Mouse (Mus musculus): ENCODE measurements around the gene Spdye4c.

Gene Spdye4c

DNA sequence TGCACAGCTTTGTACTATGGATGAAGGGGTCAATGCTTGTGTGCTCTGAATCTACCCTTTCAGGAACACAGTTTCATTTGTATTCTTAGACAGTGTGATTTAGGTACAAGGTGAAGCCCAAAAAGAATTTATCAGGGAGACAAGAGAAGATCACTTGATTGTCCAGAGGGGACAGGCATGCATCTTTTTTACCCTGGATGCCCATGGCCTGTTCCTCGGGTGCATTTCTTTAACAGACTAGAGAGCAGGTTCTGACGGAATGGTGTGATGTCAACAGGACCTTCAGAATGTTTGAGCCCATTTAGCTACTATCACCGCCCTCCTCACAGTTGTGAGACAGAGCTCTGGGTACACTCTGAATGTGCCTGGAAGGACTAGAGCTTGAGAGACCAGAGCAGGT lies at the start of gene Spdye4c:
Gene Spdye4c, plus strand, starts transcription at position 301 of the 400 bp plus-strand sequence.
- no peak for DNase-seq

DNA sequence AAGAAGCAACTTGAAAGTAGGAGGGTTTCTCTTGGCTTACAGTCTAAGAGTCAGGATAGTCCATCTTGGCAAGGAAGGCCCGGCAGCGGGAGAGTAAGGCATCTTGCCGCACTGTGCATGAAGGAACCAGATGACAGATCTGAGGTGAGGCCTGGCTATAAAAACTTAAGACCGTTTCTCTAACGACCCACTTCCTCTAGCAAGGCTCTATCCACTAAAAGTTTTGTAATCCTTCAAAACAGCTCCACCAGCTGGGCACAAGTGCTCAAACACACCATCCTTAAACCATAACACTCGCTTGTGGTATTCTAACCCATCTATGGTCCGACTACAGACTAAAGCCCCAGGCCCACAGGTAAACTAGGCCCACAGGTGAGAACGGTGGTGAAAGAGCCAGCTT lies 47.5 kb upstream of the Spdye4c start:
- no peak for DNase-seq

DNA sequence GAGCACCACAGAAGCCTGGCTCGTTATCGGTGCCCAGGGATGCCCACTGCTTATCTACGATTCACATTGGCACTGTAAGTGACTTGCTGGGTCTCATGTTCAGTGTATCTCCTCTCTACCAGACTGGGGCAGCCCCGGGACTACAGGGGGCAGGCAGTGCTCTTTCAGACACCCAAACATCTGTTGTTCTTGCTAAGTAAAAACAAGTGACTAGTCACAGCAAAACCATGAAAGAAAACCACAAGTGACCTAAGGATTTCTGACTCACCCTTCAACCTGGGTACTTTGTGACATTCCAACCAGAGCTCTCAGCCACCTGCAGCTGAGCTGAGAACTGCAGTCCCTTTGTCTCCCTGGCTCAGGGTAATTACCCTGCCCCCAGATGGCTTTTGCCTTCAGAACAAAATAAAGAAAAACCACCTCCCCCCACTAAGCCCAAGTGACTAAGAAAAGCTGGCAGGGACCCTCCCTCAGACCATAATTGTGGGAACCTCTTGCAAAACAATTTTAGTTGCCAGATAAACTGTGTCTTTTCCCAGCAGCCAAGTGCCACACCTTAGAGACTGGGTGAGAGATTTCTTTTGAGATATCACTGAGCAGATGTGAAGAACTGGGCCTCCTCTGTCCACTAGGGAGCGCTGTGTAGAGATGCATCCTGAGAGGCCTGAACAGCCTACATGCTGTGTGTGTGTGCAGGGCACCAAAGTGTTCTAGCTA lies 46.4 kb upstream of the Spdye4c start:
- DNase-seq, result peak in 1 of 2 experiments; percentile 6

DNA sequence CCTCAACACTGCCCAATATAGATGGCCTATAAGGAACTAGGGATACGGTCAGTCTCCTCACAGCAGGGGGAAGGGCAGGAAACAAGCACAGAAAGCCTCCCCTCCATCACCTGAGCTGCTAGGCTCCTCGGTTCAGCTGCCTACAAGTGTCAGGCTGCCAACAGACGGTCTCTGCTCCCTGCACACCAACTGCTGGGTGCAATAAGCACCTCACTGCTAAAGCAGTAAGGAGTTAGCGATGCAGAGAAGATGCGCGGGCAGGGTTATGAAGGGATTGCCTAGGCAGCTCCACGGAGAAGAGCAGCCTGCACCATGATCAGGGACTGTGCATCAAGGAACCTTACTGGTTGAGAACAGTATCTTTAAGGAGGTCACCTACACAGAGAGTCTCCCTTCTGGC lies 45.6 kb upstream of the Spdye4c start:
- DNase-seq, result no peak

DNA sequence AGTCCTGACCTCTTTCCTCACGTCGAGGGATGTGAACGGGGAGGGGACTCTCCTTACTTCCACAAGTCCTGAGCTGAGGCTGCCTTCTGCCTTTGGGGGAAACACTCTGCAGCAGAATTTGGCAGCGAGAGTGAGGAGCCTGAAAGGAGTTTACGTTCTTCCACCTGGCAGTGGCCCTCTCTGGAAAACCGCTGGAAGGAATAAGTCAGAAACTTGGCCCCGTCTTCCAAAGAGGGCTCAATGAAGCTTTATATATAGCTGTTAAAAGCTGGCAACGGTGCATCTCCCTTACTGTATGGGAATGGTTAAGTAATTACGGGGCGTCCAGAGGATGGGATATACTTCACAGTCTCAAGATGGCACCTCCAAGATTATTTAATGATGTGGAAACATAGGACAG lies 43.9 kb upstream of the Spdye4c start:
- no peak for DNase-seq

DNA sequence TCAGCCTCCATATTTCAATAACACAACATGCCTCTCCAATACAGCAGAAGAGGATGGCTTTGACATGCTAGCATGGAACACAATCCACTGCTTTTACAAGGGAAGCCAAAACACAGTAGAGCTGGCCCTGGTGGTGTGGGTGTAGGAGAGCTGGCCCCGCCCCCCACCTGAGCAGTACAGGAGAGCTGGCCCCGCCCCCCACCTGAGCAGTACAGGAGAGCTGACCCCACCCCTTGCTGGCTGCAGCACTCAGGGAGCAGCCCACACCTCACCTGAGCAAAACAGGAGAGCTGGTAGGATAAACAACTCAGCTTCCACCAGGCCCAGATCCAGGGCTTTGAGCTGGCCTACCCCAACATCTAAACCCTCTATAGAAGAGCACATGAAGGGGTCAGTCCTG lies 42.7 kb upstream of the Spdye4c start:
- DNase-seq, result no peak

DNA sequence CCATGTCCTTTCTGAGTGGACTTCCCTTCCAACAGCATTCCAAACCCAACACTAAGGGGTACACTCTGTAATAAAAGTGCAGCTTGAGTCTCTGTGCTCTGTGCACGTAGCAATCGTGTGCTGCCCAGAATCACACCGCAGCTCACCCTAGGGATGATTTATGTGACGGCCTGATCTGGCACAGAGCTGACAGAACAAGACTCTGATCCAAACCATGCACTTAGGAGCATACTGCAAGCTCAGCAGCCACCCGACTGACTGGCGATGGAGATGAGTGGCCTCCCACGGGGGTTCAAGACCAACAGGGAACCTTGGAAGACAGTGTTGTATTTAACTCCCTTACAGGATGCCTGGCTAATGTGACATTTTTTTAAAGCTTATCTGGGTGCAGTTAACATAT lies 41.4 kb upstream of the Spdye4c start:
- DNase-seq, result no peak

DNA sequence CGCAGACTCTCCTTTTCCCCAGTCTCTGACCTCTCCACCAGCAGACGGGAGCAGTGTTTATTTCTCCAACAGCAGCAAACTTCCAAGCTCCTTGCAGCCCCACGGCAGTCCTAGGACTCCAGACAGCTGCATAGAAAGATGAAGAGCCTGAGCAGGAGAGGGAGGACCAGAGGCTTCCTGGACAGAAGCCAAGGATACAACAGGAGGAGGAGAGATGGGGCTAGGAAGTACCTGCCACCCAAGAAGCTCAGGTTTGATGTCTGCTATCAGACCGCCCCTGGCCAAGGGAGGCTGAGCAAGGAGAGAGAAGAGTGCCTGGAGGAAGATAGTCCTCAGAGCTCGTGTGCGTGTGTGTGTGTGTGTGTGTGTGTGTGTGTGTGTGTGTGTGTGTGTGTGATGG lies 41.0 kb upstream of the Spdye4c start:
- DNase-seq, result no peak

DNA sequence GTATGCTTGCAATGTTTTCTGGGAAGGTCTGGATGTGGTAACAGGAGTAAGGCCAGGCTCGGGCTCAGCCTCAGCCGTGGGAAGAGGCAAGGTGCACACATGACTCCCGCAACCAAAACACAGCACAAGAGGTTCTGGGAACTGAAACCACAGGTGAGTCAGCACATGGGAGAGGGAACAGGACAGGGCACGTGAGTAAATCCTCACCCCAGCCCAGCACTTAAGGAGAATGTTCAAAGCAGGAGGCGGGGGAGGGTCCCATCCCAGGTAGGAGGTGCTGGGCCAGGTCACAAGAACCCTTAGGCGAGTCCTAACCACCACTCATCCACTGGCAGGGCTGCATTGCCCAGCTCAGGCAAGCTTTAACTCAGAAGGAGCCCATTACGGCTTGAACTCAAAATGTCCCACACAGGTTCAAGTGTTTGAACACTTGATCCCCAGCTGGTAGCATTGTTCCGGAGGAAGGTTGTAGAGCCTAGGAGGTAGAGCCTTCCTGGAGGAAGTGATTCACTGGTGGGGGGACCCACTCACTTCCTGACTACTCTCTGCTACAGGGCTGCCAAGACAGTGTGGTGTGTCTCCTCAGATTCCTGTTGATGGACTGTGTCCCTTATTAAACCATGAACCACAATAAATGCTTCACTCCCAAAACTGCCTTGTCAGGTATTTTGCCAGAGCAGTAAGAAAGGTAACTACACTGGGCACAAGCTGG lies 38.8 kb upstream of the Spdye4c start:
- no peak for DNase-seq

DNA sequence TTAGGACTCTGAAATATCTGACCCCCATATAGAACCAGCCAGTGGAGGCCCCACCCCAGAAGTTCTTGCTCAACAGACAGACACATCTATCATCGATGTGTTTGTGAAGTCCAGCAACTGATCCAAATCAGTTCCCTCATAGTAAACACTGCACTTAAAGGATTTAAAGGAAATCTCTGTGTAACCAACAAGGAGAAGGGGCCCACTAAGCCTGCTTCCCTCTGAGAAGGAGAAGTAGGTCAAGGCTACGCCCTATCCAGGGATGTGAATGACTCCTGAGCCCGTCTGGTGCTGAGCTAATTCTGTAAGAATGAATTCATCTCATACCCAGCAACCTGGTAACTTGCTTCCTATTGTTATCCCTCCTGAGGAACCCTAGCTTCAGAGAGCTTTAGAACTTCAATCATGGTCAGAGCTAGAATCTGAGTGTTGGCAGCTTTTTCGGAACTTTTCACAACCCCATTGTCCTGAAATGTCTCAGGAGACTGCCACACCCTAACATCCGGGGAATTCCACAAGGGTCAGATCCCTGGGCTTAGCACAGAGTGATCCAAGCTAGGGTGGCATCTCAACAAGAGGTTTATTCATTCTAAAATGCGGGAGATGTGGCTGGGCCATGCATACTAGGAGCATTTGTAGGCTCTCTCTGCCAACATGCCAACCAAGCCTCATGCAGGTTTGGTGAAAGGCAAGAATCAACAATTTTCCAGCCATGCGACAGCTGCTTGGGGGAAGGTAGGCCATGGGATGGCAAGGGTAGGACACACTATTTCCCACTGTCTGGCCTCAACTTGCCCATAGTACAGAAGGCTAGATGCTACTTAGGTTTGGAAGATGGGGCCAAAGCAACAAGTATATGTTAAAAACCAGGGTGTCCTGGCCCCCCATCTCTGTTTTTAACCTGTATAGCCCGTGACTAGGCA lies 38.0 kb upstream of the Spdye4c start:
- DNase-seq, result no peak

DNA sequence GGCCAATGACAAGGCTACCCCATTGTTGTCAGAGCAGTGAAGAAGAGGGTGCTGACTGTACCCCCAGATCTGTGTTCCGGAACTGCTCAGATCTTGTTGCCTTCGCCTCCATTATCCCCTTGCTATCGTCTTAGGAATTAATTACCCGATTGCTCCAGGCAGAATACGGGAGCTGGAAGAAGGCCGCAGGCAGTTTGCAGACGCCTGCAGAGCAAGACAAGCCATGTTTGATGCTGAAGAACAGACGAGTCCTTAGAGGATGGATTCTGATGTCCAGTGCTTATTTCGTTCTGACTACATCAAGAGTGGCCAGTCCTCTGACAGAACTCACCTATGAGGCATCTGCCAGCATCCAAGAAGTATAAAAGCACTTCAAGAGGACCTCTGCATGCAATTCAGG lies 35.9 kb upstream of the Spdye4c start:
- no peak for DNase-seq

DNA sequence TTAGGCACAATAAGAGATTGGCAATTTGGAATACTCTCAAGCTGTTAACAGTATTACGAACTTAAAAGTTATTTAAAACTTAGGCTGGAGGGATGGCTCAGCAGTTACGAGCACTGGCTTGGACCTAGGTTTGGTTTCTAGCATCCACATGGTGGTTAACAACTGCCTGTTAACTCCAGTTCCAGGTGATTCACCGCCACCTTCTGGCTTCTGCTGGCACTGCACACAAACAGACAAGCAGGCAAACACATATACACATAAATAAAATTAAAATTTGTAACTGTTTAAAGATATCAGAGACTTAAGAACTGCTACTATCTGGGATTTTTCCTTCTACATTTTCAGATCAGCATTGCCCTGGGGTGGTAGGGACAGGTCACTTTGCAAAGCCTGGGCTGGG lies 26.8 kb upstream of the Spdye4c start:
- no peak for DNase-seq

DNA sequence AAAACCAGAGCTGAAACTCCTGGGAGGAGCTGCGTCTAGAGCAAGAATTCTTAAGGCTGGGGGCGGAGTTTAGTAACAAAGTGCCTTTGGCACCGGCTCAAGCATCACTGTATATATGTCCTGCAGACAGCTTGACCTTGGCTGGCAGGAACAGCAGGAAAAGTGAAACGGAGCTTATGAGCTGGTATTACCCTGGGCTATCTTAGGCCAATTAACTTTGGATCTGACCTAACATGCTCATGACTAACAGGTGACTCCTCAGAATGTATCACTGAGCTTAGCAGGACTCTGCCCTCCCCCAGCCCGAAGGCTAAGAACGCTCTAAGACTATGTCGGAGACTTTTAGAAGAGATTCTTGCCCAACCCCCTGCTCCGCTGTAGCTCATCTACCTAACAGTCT lies 25.1 kb upstream of the Spdye4c start:
- no peak for DNase-seq

DNA sequence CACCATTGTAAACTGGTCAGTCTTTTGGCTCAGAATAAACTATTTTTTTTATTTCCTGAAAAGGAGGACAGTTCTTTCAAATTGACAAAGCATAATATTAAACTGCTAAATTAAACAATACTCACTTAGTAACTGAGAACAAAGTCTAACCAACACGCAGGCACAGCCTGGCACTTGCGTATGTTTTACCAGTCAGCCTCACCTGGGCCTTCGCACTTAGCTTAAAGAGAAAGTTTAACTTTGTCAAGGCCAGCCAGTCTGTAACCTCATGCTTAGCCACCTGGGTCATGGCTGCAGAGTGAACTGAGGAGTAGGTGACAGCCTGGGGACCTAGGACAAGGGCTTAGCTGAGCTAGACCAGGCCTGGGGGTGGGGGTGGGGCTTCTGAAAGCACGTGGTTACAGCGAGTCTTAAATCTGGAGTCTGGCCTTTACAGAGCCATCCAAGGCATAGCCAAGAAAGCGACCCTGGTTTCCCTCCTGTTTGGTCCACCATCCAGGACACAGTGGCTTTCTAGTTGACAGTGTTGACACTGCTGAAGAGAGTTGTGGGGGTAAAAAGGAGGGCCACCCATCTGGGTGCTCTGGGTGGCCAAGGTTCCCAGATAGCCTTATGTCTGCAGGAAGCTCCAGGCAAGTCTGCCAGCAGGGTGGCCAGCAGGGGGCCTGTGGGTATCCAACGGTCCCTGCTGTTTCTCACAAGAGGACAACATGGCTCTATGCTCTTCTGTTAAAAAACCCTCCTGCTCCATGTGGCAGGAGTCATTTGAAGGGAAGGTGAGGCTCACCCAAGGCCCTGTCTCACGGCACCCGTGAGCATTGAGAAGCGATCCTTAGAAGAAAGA lies 24.5 kb upstream of the Spdye4c start:
- no peak for DNase-seq

DNA sequence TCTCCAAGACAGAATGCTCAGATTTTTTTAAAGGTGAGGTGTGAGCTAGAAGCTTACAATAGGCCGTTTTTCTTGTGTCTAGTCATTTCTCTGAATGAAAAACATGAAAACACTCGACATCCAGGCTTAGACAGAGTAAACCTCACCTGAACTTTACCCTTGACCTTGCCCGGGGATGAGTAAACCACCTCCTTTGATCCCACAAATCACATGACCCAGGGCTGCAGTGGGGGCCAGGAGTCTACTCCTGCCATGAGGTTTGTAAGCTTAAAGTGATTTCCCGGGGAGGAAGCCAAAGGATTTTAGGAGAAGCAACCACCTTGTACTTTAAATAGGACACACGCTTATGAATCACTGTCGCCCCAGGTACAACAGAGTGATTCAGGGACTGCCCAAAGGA lies 23.0 kb upstream of the Spdye4c start:
- no peak for DNase-seq

DNA sequence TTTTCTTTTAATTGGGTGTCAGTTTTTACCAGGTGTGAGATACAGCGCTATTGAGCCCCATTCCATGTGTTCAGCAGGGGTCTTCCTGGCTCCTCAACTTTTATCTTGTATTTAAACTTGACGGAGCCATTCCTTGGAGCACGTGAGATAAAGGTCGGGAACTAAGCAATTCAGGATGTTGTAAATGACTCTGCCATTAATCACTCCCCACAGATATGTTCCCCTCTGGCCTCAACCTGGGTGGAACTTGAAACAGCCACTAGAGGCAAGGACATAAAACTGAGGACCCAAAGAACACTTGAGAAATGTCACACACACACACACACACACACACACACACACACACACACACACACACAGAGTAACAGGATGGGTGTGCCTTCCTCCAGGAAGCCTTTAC lies 22.5 kb upstream of the Spdye4c start:
- no peak for DNase-seq

DNA sequence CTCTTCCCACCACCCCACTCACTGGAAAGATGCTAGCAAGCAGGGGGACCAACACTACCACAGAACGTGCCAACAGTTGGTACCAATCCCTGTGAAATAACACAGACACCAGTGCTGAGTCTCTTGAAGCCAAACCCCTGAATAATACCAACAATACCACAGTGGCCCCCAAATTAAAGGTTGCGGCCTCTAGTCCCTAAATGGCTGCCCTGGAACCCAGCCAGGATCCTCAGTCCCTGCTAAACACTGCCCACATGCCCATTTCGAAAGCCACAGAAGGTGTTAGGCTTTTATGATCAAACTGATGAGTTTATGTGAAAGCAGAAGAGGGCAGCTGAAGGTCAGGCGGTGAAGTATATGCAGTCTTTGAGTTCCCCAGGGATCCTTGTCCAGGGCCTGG lies 20.0 kb upstream of the Spdye4c start:
- no peak for DNase-seq

DNA sequence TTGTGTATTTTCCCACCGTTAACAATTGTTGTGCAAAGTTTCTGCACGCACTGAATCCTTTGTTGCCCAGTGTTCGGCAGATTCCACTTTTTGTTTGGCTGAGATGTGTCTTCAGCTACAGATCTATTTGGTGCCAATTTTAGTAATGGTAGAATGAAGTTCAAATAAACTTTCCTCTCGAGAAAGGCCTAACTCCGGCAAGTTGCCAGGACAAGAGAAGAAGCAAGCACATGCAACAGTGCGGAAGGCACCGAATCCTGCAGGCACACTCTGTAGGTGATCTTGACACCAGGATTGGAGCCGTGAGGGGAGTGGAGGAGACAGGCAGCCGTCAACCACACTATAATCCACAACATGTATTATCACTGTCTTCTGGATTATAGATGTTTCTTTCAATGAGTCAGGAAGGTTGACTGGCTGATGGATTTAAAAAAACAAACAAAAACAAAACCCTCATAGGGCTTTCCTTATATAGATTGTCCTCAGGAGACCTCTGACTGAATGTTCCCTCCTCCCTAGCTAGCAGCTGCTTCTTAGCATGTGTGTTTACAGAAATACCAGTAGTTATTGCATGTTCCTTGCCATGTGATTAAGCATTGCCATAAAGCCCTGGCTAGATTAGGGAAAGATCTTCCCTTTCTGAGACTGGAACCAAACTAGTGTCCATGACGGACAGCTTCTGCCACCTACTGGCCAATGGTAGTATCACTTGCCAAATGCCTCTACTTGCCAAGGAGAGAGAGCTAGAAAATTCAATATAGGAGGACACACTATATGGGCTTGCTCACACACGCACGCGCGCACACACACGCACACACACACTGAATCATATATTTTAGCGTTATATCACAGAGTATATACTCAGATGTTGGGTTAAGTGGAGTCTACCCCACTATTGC lies 18.0 kb upstream of the Spdye4c start:
- DNase-seq, result peak; percentile 26 to 72

DNA sequence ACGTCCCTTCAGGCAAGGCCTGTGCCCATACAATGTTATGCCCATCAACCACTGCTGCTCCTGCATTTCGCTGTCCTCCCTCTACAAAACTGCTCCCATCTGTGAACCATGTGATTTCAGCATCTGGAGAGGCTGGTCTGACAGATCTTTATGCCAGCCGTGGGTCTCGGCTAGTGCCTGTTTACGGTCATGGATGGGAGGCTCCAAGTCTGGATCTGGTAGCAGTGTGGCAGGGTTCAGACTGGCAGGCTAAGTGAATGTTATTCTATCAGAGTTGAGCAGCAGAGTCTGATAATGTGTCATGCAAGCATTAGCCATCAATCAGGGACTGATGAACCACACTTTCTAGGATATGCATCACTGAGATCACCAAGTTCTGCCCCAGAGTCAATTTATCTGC lies 8.1 kb upstream of the Spdye4c start:
- no peak for DNase-seq

DNA sequence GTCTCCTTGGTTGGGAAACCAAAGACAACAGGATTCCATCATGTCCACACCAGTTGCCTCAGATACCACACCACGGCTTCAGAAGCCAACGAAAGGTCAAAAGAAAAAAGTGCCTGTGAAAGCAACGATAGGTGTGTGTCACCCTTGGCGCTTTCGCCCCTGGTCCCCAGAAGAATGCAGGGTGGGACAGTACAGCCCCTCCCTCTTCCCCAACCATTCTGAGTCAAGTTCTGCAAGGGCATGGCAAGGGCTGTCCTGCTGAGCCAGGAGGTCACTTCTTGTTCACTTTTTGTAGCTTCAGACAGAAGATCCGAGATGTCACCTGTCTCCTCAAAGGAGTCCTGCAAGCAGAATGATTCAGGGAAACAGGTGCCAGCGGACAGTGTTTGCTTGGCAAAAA lies 1.3 kb downstream of the Spdye4c start:
- no peak for DNase-seq

DNA sequence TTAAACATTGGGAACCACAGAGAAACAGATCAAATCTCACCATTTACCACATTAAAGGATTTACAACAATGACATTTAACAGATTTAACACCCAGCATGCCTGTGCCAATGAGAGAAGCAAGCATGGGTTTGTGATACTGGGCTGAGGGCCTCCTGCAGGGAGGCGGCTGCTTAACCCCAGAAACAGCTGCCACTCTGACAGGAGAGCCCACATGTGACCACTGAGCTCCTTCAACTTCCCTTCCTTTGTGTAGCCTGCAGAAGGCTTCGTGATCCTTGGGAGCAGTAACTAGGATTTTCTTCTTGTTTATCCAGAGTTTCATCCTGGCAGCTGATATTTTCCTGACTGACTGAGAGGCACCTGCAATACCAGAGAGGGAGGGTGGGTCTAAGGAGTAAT lies 10.5 kb downstream of the Spdye4c start:
- no peak for DNase-seq

DNA sequence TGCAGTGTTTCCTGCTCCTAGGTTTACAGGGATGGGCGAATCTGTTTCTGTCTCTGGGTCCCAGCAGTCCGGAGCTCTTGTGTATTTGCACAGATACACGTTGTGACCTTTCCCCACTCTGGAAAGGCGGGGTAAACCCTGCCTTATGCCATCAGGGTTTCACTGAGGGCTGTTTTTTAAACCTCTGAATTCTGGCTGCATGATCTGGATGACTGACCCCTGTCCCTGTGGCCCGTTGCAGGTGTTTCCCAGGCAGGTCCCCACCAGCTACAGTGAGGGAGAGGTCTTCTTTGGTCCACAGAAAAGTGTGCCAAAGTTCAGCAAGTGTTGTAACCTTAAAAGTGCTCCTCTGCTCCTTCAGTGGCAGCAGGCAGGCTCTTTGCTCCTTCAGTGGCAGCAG lies 18.3 kb downstream of the Spdye4c start:
- no peak for DNase-seq
